ENCODE assay signal across 10 mouse cellular contexts in the genomic region with DNA sequence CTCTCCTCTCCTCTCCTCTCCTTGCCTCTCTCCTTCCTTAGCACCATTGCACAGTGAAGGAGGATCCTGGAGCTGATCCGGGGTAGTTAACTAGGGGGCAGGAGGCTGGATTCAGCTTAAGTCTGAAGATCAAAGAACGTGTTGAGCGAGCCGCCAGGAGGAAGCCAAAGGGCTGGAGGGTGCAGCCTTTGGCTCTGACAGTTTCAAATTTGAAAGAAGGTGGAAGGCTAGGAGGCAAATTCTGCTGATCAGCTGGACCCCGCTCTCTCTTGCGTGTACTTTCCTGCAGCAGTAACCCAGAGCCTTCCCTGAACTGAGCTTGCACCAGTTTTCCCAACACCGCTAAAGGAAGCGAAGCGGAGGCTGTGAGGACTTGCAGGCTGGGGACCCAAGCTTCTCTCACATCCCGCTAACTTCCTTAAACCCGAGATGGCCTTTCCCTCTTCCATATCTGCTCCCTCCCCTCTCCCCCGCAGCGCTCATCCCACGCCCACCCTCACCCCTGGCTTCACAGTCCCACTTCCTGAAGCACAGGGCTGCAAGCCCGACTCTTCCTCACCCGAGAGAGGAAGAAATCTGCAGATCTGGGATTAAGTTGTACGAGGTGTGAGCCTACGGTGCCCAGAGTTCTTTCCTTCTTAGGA. TPM values are rescaled to one million over a fixed set of nuclear protein-coding genes. Genes with fewer than 3 reads are reported as not detected.
DNase-seq lines count a peak whose midpoint lies in the region; ATAC-seq and TF ChIP-seq lines count a peak whose summit lies in the region.
"Had no signal": no experiment of that assay in that cellular context is flagged by ENCODE, and none has a peak within 500 bp of the region (broad histone marks: within the 10 kb centered on the region; RNA-seq: fewer than 3 reads in every experiment).

No protein-coding gene starts in this region.

- no peaks in the 10 kb centered on the region for H3K36me3 ChIP-seq in lung, embryonic 15.5 days
- H3K36me3 ChIP-seq in embryonic facial prominence, embryonic 14.5 days (ENCODE audit: control insufficient read depth, insufficient read depth, low read length): no peaks in the 10 kb centered on the region
- no peaks in the 10 kb centered on the region for H3K36me3 ChIP-seq in small intestine, adult 2 months (ENCODE audit: control insufficient read depth, insufficient read depth, low read length)
- H3K36me3 ChIP-seq in thymus, adult 2 months (ENCODE audit: control insufficient read depth, insufficient read depth, low read length): no peaks in the 10 kb centered on the region

- no peak for DNase-seq in lung, adult 18-20 months
- DNase-seq in embryonic facial prominence, embryonic 14.5 days (ENCODE audit: low spot score): no peak
- peak; percentile 67 to 78 for DNase-seq in kidney, postnatal 4 days
- DNase-seq in frontal cortex, postnatal 10 days (ENCODE audit: low spot score in 2 of 2): no peak
- DNase-seq in layer of hippocampus, postnatal 25 days (ENCODE audit: extremely low spot score in 1 of 2, low spot score in 1 of 2): no peak
- DNase-seq in thymus, adult 2 months: no peak
- DNase-seq: thymus, postnatal 36 days had no signal

- no peak for TF ChIP-seq CTCF in small intestine, adult 2 months (IDR thresholded peaks at IDR 0.05; ENCODE audit: extremely low read depth, insufficient read length, insufficient replicate concordance, low read depth, low read length)
- TF ChIP-seq CTCF in thymus, adult 2 months (IDR thresholded peaks at IDR 0.05; ENCODE audit: borderline replicate concordance, control insufficient read depth, extremely low read depth, insufficient read depth, low read length, poor library complexity): no peak

- 2% methylated on average over 18 of the region's 18 CpGs for WGBS in lung, embryonic 15.5 days
- WGBS in embryonic facial prominence, embryonic 14.5 days: under 1% methylated on average over 18 of the region's 18 CpGs
- WGBS in small intestine, adult 2 months: 3% methylated on average over 18 of the region's 18 CpGs
- 4% methylated on average over 18 of the region's 18 CpGs for WGBS in thymus, adult 2 months

- peaks cover 11% of the 10 kb centered on the region for H3K4me1 ChIP-seq in lung, embryonic 15.5 days
- no peaks in the 10 kb centered on the region for H3K4me1 ChIP-seq in embryonic facial prominence, embryonic 14.5 days (ENCODE audit: control insufficient read depth, insufficient read depth, low read length)
- no peaks in the 10 kb centered on the region for H3K4me1 ChIP-seq in small intestine, adult 2 months (ENCODE audit: control insufficient read depth, insufficient read depth, insufficient read length, low read length)
- no peaks in the 10 kb centered on the region for H3K4me1 ChIP-seq in thymus, adult 2 months (replicated peaks; ENCODE audit: control insufficient read depth, insufficient read depth, low read length)

- peak; percentile 30; the same call in 1 of the 2 replicates for ATAC-seq in lung, embryonic 15.5 days (ENCODE audit: borderline replicate concordance, extremely low read depth, low FRiP score, low TSS enrichment)
- 0 out of 2 replicates have a peak, but pooled peaks have one; percentile 30 for ATAC-seq in embryonic facial prominence, embryonic 14.5 days (ENCODE audit: low read depth)
- ATAC-seq: Patski had no signal

- peak overlapping the region; percentile 24; the same call in 1 of the 2 replicates for H3K9ac ChIP-seq in lung, embryonic 15.5 days
- H3K9ac ChIP-seq in embryonic facial prominence, embryonic 14.5 days (ENCODE audit: low read depth, low read length): no peak overlapping the region

- H3K4me3 ChIP-seq in lung, embryonic 15.5 days: peak overlapping the region; percentile 27
- H3K4me3 ChIP-seq in embryonic facial prominence, embryonic 14.5 days (ENCODE audit: low read depth, low read length): peak overlapping the region; percentile 10; the same call in 1 of the 2 replicates
- peak overlapping the region; percentile 45 for H3K4me3 ChIP-seq in small intestine, adult 2 months (ENCODE audit: low read depth, low read length)
- H3K4me3 ChIP-seq in thymus, adult 2 months (ENCODE audit: control insufficient read depth, insufficient read depth, low read length): no peak overlapping the region

- H3K27me3 ChIP-seq in lung, embryonic 15.5 days: peaks cover 49% of the 10 kb centered on the region
- H3K27me3 ChIP-seq in embryonic facial prominence, embryonic 14.5 days (replicated peaks; ENCODE audit: control insufficient read depth, insufficient read depth, low read length): peaks cover 74% of the 10 kb centered on the region
- peaks cover 27% of the 10 kb centered on the region for H3K27me3 ChIP-seq in small intestine, adult 2 months (ENCODE audit: control insufficient read depth, insufficient read depth, low read length)
- H3K27me3 ChIP-seq in thymus, adult 2 months (ENCODE audit: control insufficient read depth, insufficient read depth, low read length): peaks cover 8% of the 10 kb centered on the region; the same call in 1 of the 2 replicates

- TF ChIP-seq POLR2A in small intestine, adult 2 months (IDR thresholded peaks at IDR 0.05; ENCODE audit: low read depth, low read length): no peak
- TF ChIP-seq POLR2A in thymus, adult 2 months (IDR thresholded peaks at IDR 0.05; ENCODE audit: control insufficient read depth, extremely low read depth, insufficient read depth, low read length, poor library complexity): no peak

- peak overlapping the region; percentile 56 for H3K4me2 ChIP-seq in lung, embryonic 15.5 days
- peak overlapping the region; percentile 34 for H3K4me2 ChIP-seq in embryonic facial prominence, embryonic 14.5 days (ENCODE audit: low read depth, low read length)

- H3K9me3 ChIP-seq in lung, embryonic 15.5 days: no peaks in the 10 kb centered on the region
- no peaks in the 10 kb centered on the region for H3K9me3 ChIP-seq in embryonic facial prominence, embryonic 14.5 days (ENCODE audit: control insufficient read depth, low read length)

- peak overlapping the region; percentile 85 for H3K27ac ChIP-seq in lung, embryonic 15.5 days
- no peak overlapping the region for H3K27ac ChIP-seq in embryonic facial prominence, embryonic 14.5 days (replicated peaks; ENCODE audit: low read depth, low read length)
- peak overlapping the region; percentile 45; the same call in 1 of the 2 replicates for H3K27ac ChIP-seq in small intestine, adult 2 months (ENCODE audit: insufficient read depth, low read depth, low read length)
- no peak overlapping the region for H3K27ac ChIP-seq in thymus, adult 2 months (ENCODE audit: control insufficient read depth, insufficient read depth, low read length)

RNA-seq across cellular contexts. Expression of a gene that starts 6.5 kb away (rescaled TPM):
- polyA plus RNA-seq in lung, embryonic 15.5 days (2015; fragmentation: Nextera tagmentation; extraction: Ambion mirVana): 279 and 296 TPM in 2 replicates
- polyA plus RNA-seq in embryonic facial prominence, embryonic 14.5 days (2014; fragmentation: Nextera tagmentation; extraction: Ambion mirVana): 2.0 and 3.0 TPM in 2 replicates
- polyA plus RNA-seq in small intestine, adult 2 months (2012; rRNA removed): 26.8 and 46.8 TPM in 2 replicates
- total RNA-seq in layer of hippocampus, postnatal 25 days (2021): not detected
- polyA plus RNA-seq in thymus, adult 2 months (2012; rRNA removed): 0.61 and 2.4 TPM in 2 replicates
- polyA plus RNA-seq: Patski had no signal

Comparison
In these comparisons a context has a peak if more than half of its experiments do, and no peak if none do; other contexts are left out.
1. H3K27ac ChIP-seq: peak in lung, embryonic 15.5 days (single experiment) and small intestine, adult 2 months (single experiment); none in embryonic facial prominence, embryonic 14.5 days (single experiment) and thymus, adult 2 months (single experiment).
2. DNase-seq: peak in kidney, postnatal 4 days (2 of 2); none in lung, adult 18-20 months (0 of 2), embryonic facial prominence, embryonic 14.5 days (single experiment), frontal cortex, postnatal 10 days (0 of 2), layer of hippocampus, postnatal 25 days (0 of 2) and thymus, adult 2 months (single experiment).